Mouse (Mus musculus) lung, postnatal 0 days (tissue): ENCODE measurements at regions not wholly inside any gene's neighbourhood (a gene's known extent, or its start where the extent isn't known, plus 50 kb on each side); places are given as distances from the start of the nearest gene placed in this dataset.

Experiments used
- CTCF ChIP-seq: IDR thresholded peaks from 2 replicates; pipeline ENCODE4 v1.5.1; 2016; ENCODE audit warnings: antibody characterized with exemption, mild to moderate bottlenecking
- EP300 ChIP-seq: IDR thresholded peaks from 2 replicates; pipeline ENCODE4 v1.6.1; 2016; ENCODE audit warnings: antibody characterized with exemption, mild to moderate bottlenecking, control low read depth

- TF ChIP-seq CTCF (no peak), EP300 (no peak)
Observed at GRCm38 (mm10) chr2:74363255-74363654, 216.0 kb downstream of the Lnpk start.
